Mouse (Mus musculus) midbrain, embryonic 14.5 days (tissue): Measurements from ENCODE around the gene Ube2h. TPM values are rescaled to one million over a fixed set of nuclear protein-coding genes. Genes with fewer than 3 reads are reported as not detected.
"Not testable (repeated sequence)": the region's sequence is repeated elsewhere in the genome, so short reads cannot be mapped to it uniquely, and the experiment has no call there.

Experiments
- ATAC-seq: fragments of 200-750 bp; cut with Nextera tagmentation; 2 replicates; pipeline ENCODE4 v1.8.0; 2017; ENCODE audit warnings: moderate number of reproducible peaks, moderate library complexity; ENCODE audit not compliant: low FRiP score, low TSS enrichment
- DNase-seq: peaks from one replicate; pipeline ENCODE4 v3.0.0-alpha.2; 2015
- H3K27ac ChIP-seq: fragments of 300-500 bp; sonication (generic); replicated peaks from 2 replicates; pipeline ENCODE4 v1.5.1; 2014; ENCODE audit warnings: mild to moderate bottlenecking, low read depth, low read length, moderate library complexity
- H3K27me3 ChIP-seq: fragments of 300-500 bp; sonication (generic); 2 replicates; pipeline ENCODE4 v1.6.1; 2014; ENCODE audit warnings: low read length, control low read depth, mixed read lengths; ENCODE audit not compliant: control insufficient read depth, insufficient read depth
- H3K36me3 ChIP-seq: fragments of 300-500 bp; sonication (generic); 2 replicates; pipeline ENCODE4 v1.6.1; 2014; ENCODE audit warnings: low read length, control low read depth; ENCODE audit not compliant: control insufficient read depth, insufficient read depth
- H3K4me1 ChIP-seq: fragments of 300-500 bp; sonication (generic); 2 replicates; pipeline ENCODE4 v1.6.1; 2014; ENCODE audit warnings: mild to moderate bottlenecking, antibody characterized with exemption, low read length, control low read depth; ENCODE audit not compliant: control insufficient read depth, insufficient read depth
- H3K4me2 ChIP-seq: fragments of 300-500 bp; sonication (generic); 2 replicates; pipeline ENCODE4 v1.6.1; 2014; ENCODE audit warnings: mild to moderate bottlenecking, low read length, moderate library complexity
- H3K4me3 ChIP-seq: fragments of 300-500 bp; sonication (generic); replicated peaks from 2 replicates; pipeline ENCODE4 v1.5.1; 2014; ENCODE audit warnings: low read depth, low read length
- H3K9ac ChIP-seq: fragments of 300-500 bp; sonication (generic); replicated peaks from 2 replicates; pipeline ENCODE4 v1.6.1; 2014; ENCODE audit warnings: mild to moderate bottlenecking, low read length, moderate library complexity
- H3K9me3 ChIP-seq: fragments of 300-500 bp; sonication (generic); 2 replicates; pipeline ENCODE4 v1.6.1; 2016; ENCODE audit warnings: low read length, control low read depth, mixed read lengths; ENCODE audit not compliant: control insufficient read depth
- WGBS: fragments of 180-500 bp; shearing (Covaris S2); extraction: QIAGEN DNeasy Blood & Tissue Kit; methylation state at CpG from one replicate; pipeline ENCODE4 v1.1.7; 2014; 5-methylcytosine and 5-hydroxymethylcytosine counted together
- polyA plus RNA-seq: library from polyadenylated mRNA; unstranded; fragments of >200 nt; fragmentation: Nextera tagmentation; extraction: Ambion mirVana; gene quantifications from 2 replicates; pipeline ENCODE4 v1.2.1, GENCODE M21; 2014

Ube2h gene
- polyA plus RNA-seq, 1 experiment from 2014 or later, result 76.5 TPM

GRCm38 (mm10) chr6:30208844-30209243, 95.5 kb downstream of the Ube2h start:
- WGBS, result 43% methylated on average over 4 of the region's 4 CpGs
- H3K4me2 ChIP-seq, result no peak overlapping the region
- H3K9ac ChIP-seq, result no peak overlapping the region
- no peaks in the 10 kb centered on the region for H3K4me1 ChIP-seq
- no peaks in the 10 kb centered on the region for H3K27me3 ChIP-seq
- no peak overlapping the region for H3K4me3 ChIP-seq
- no peak for ATAC-seq
- H3K36me3 ChIP-seq, result peaks cover 10% of the 10 kb centered on the region; the same call in 1 of the 2 replicates
- H3K27ac ChIP-seq, result no peak overlapping the region
- H3K9me3 ChIP-seq, result no peaks in the 10 kb centered on the region
- DNase-seq, result no peak

- peak overlapping the region; percentile 16; the same call in 1 of the 2 replicates for H3K4me3 ChIP-seq
- H3K9ac ChIP-seq, result no peak overlapping the region; the same call in 1 of the 2 replicates
- H3K9me3 ChIP-seq, result no peaks in the 10 kb centered on the region
- peak; percentile 89 for DNase-seq
- H3K27ac ChIP-seq, result no peak overlapping the region
- peak overlapping the region; percentile 44 for H3K4me2 ChIP-seq
- H3K27me3 ChIP-seq, result no peaks in the 10 kb centered on the region
- peak; percentile 80 for ATAC-seq
- 7% methylated on average over 30 of the region's 30 CpGs for WGBS
- H3K36me3 ChIP-seq, result no peaks in the 10 kb centered on the region
- no peaks in the 10 kb centered on the region for H3K4me1 ChIP-seq
Observed at GRCm38 (mm10) chr6:30205587-30206202, 98.6 kb downstream of the Ube2h start.

- 85% methylated on average over 5 of the region's 6 CpGs for WGBS
- not testable (repeated sequence) for H3K9ac ChIP-seq, H3K4me2 ChIP-seq, H3K27me3 ChIP-seq, H3K27ac ChIP-seq, DNase-seq, H3K9me3 ChIP-seq, H3K4me1 ChIP-seq, ATAC-seq, H3K4me3 ChIP-seq, H3K36me3 ChIP-seq
Observed at GRCm38 (mm10) chr6:30205180-30205538, 99.2 kb downstream of the Ube2h start.

- WGBS, result 46% methylated on average over 20 of the region's 20 CpGs
- H3K4me2 ChIP-seq, result no peak overlapping the region
- no peaks in the 10 kb centered on the region for H3K9me3 ChIP-seq
- DNase-seq (no peak), ATAC-seq (no peak)
- H3K9ac ChIP-seq, result no peak overlapping the region
- H3K36me3 ChIP-seq, result no peaks in the 10 kb centered on the region
- no peaks in the 10 kb centered on the region for H3K27me3 ChIP-seq
- no peaks in the 10 kb centered on the region for H3K4me1 ChIP-seq
- no peak overlapping the region for H3K27ac ChIP-seq
- H3K4me3 ChIP-seq, result no peak overlapping the region
Observed at GRCm38 (mm10) chr6:30204383-30205179, 99.8 kb downstream of the Ube2h start.

GRCm38 (mm10) chr6:30196143-30196542, 108.2 kb downstream of the Ube2h start:
- Histone ChIP-seq H3K4me1 (no peaks in the 10 kb centered on the region), H3K9me3 (no peaks in the 10 kb centered on the region), H3K27me3 (no peaks in the 10 kb centered on the region), H3K36me3 (no peaks in the 10 kb centered on the region), H3K9ac (no peak overlapping the region), H3K4me2 (no peak overlapping the region), H3K27ac (no peak overlapping the region), H3K4me3 (no peak overlapping the region)
- DNase-seq, result no peak
- no peak for ATAC-seq
- WGBS, result 83% methylated on average over 8 of the region's 8 CpGs

GRCm38 (mm10) chr6:30195656-30196055, 108.7 kb downstream of the Ube2h start:
- H3K4me2 ChIP-seq, result no peak overlapping the region
- no peaks in the 10 kb centered on the region for H3K36me3 ChIP-seq
- H3K27ac ChIP-seq, result no peak overlapping the region
- H3K4me1 ChIP-seq, result no peaks in the 10 kb centered on the region
- H3K27me3 ChIP-seq, result no peaks in the 10 kb centered on the region
- no peak overlapping the region for H3K9ac ChIP-seq
- ATAC-seq (no peak), DNase-seq (no peak)
- no peak overlapping the region for H3K4me3 ChIP-seq
- no peaks in the 10 kb centered on the region for H3K9me3 ChIP-seq
- 83% methylated on average over 11 of the region's 11 CpGs for WGBS

GRCm38 (mm10) chr6:30183624-30184023, 120.7 kb downstream of the Ube2h start:
- H3K4me1 ChIP-seq, result no peaks in the 10 kb centered on the region
- 77% methylated on average over 4 of the region's 4 CpGs for WGBS
- no peak for ATAC-seq
- DNase-seq, result no peak
- H3K27me3 ChIP-seq, result peaks cover 32% of the 10 kb centered on the region
- no peak overlapping the region for H3K4me2 ChIP-seq
- no peak overlapping the region for H3K27ac ChIP-seq
- no peak overlapping the region for H3K4me3 ChIP-seq
- no peak overlapping the region for H3K9ac ChIP-seq
- no peaks in the 10 kb centered on the region for H3K9me3 ChIP-seq
- no peaks in the 10 kb centered on the region for H3K36me3 ChIP-seq

- 70% methylated on average over 6 of the region's 6 CpGs for WGBS
- Histone ChIP-seq H3K27ac (no peak overlapping the region), H3K4me3 (no peak overlapping the region), H3K4me2 (no peak overlapping the region), H3K27me3 (peaks cover 46% of the 10 kb centered on the region), H3K9ac (no peak overlapping the region), H3K9me3 (no peaks in the 10 kb centered on the region), H3K4me1 (0 out of 2 replicates have a peak, but pooled peaks cover 4% of the 10 kb centered on the region), H3K36me3 (no peaks in the 10 kb centered on the region)
- no peak for DNase-seq
- ATAC-seq, result no peak
Observed at GRCm38 (mm10) chr6:30182038-30182437, 122.3 kb downstream of the Ube2h start.

- no peak overlapping the region for H3K27ac ChIP-seq
- ATAC-seq, result no peak
- H3K9ac ChIP-seq, result no peak overlapping the region
- DNase-seq, result no peak
- H3K4me1 ChIP-seq, result 0 out of 2 replicates have a peak, but pooled peaks cover 10% of the 10 kb centered on the region
- WGBS, result 36% methylated on average over 2 of the region's 2 CpGs
- no peak overlapping the region for H3K4me3 ChIP-seq
- H3K9me3 ChIP-seq, result no peaks in the 10 kb centered on the region
- no peaks in the 10 kb centered on the region for H3K36me3 ChIP-seq
- H3K4me2 ChIP-seq, result no peak overlapping the region
- peaks cover 63% of the 10 kb centered on the region for H3K27me3 ChIP-seq
Observed at GRCm38 (mm10) chr6:30180321-30180720, 124.0 kb downstream of the Ube2h start.
